Mouse (Mus musculus) MEL (cell line): ENCODE results near the gene Thoc7.

Experiments
- CTCF ChIP-seq, 3 experiments: IDR thresholded peaks in 2 of 3; conservative IDR thresholded peaks in 1 of 3; 2 replicates each; pipeline ENCODE4 v1.5.1; 2011 to 2012; ENCODE audit warnings: low read length in 3 of 3, low read depth in 2 of 3, mild to moderate bottlenecking in 2 of 3, improper control_type of control experiment in 1 of 3, inconsistent platforms in 1 of 3, mixed read lengths in 1 of 3, moderate library complexity in 1 of 3; ENCODE audit not compliant: control insufficient read depth in 1 of 3, insufficient read depth in 1 of 3, poor library complexity in 1 of 3, severe bottlenecking in 1 of 3
- ELF1 ChIP-seq: IDR thresholded peaks from 2 replicates; pipeline ENCODE4 v1.6.1; 2014; ENCODE audit warnings: low read depth, mild to moderate bottlenecking, inconsistent platforms, low read length, improper control_type of control experiment, moderate library complexity
- HCFC1 ChIP-seq: IDR thresholded peaks from 2 replicates; pipeline ENCODE4 v1.6.1; 2012; ENCODE audit warnings: low read depth, mild to moderate bottlenecking, inconsistent platforms, low read length, improper control_type of control experiment, moderate library complexity
- POLR2AphosphoS5 ChIP-seq: IDR thresholded peaks from 2 replicates; pipeline ENCODE4 v1.6.1; 2012; ENCODE audit warnings: low read depth, borderline replicate concordance, mild to moderate bottlenecking, inconsistent platforms, low read length, moderate library complexity, mixed read lengths

DNA sequence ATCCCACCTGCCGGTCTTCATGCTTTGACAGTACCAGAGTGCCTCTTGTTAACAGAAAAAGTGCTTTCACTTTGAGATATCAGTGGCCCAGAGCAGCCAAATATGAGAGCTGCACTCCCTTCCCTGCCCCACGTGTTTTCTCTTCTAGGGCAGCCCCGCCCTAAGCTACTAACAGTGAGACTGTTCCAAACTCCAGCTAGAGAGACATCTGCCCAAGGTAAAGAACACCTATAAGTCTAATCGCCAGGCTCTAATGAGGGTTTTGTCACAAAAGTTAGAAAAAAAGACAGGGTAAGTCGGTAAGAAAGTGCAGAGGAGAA, 27.6 kb downstream of the Thoc7 start:
- TF ChIP-seq CTCF (IDR thresholded peaks at IDR 0.05 in 2 of 3, conservative IDR thresholded peaks at IDR 0.05 in 1 of 3; ENCODE audit: control insufficient read depth in 1 of 3, insufficient read depth in 1 of 3, low read depth in 2 of 3, low read length in 3 of 3, poor library complexity in 1 of 3, severe bottlenecking in 1 of 3) (no peak), POLR2AphosphoS5 (no peak), ELF1 (no peak), HCFC1 (no peak)
